Mouse (Mus musculus) forebrain, embryonic 12.5 days (tissue): ENCODE data around the gene Gsk3b. TPM values are rescaled to one million over a fixed set of nuclear protein-coding genes. Genes with fewer than 3 reads are reported as not detected.
"Not testable (repeated sequence)": the region's sequence is repeated elsewhere in the genome, so short reads cannot be mapped to it uniquely, and the experiment has no call there.

Experiments
- ATAC-seq: fragments of 200-750 bp; cut with Nextera tagmentation; 2 replicates; pipeline ENCODE4 v1.8.0; 2017; ENCODE audit warnings: moderate TSS enrichment; ENCODE audit not compliant: low FRiP score
- H3K27ac ChIP-seq: fragments of 300-500 bp; sonication (generic); 2 replicates; pipeline ENCODE4 v1.5.1; 2016; ENCODE audit warnings: mild to moderate bottlenecking
- H3K27me3 ChIP-seq: fragments of 300-500 bp; sonication (generic); 2 replicates; pipeline ENCODE4 v1.6.1; 2016; ENCODE audit warnings: mild to moderate bottlenecking
- H3K36me3 ChIP-seq: fragments of 300-500 bp; sonication (generic); replicated peaks from 2 replicates; pipeline ENCODE4 v1.6.1; 2016; ENCODE audit warnings: mild to moderate bottlenecking
- H3K4me1 ChIP-seq: fragments of 300-500 bp; sonication (generic); 2 replicates; pipeline ENCODE4 v1.6.1; 2016
- H3K4me2 ChIP-seq: fragments of 300-500 bp; sonication (generic); 2 replicates; pipeline ENCODE4 v1.6.1; 2016; ENCODE audit warnings: mild to moderate bottlenecking, moderate library complexity
- H3K4me3 ChIP-seq: fragments of 300-500 bp; sonication (generic); replicated peaks from 2 replicates; pipeline ENCODE4 v1.5.1; 2016; ENCODE audit warnings: mild to moderate bottlenecking
- H3K9ac ChIP-seq: fragments of 300-500 bp; sonication (generic); 2 replicates; pipeline ENCODE4 v1.6.1; 2016; ENCODE audit warnings: mild to moderate bottlenecking
- H3K9me3 ChIP-seq: fragments of 300-500 bp; sonication (generic); 2 replicates; pipeline ENCODE4 v1.6.1; 2016
- WGBS: fragments of 180-500 bp; shearing (Covaris S2); methylation state at CpG from one replicate; pipeline ENCODE4 v1.1.7; 2016; 5-methylcytosine and 5-hydroxymethylcytosine counted together
- polyA plus RNA-seq: library from polyadenylated mRNA; unstranded; fragments of >200 nt; fragmentation: Nextera tagmentation; extraction: Ambion mirVana; gene quantifications from 2 replicates; pipeline ENCODE4 v1.2.1, GENCODE M21; 2016

The Gsk3b gene
- polyA plus RNA-seq, 1 experiment from 2014 or later = 116 TPM

DNA sequence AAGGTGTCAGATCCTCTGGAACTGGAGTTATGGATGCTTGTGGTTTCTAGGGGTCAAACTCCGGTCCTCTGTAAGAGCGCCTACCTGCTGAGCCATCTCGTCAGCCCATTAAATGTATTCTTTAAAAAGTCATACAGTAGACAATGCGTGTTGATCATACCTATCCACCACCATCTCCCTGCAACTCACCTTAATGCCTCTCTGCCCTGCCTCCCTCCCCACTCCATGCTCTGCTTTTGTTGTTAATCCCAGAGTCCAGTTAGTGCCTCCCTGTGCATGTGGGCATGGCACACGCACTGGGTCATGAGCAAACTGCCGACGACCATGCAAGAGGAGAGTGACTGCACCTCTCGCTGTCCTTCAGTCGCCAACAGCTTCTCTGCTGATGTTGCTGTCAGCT lies 21.2 kb downstream of the Gsk3b start:
- peaks cover 18% of the 10 kb centered on the region for H3K36me3 ChIP-seq
- 88% methylated on average over 9 of the region's 9 CpGs for WGBS
- no peaks in the 10 kb centered on the region for H3K27me3 ChIP-seq
- H3K4me2 ChIP-seq = no peak overlapping the region
- no peak overlapping the region for H3K4me3 ChIP-seq
- no peak overlapping the region for H3K9ac ChIP-seq
- ATAC-seq = no peak
- H3K9me3 ChIP-seq = no peaks in the 10 kb centered on the region
- H3K27ac ChIP-seq = no peak overlapping the region
- peaks cover 7% of the 10 kb centered on the region; the same call in 1 of the 2 replicates for H3K4me1 ChIP-seq

DNA sequence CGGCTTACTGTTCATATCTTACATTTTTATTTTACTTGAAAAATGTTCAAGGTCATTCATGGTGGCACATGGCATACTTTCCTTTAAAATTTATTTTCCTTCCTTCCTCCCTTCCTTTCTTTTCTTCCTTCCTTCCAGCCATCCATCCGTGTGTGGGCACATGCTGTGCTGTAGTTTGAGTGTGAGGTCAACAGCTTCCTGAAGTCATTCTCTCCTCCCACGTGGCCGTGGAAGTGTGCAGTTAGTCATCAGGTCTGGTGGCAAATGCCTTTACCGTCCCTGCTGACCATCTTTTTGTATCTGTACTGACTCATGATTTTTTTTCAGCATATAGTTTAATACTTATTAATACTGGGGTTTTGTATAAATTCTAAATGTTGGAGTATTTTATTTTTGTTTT lies 21.8 kb downstream of the Gsk3b start:
- Histone ChIP-seq H3K27ac (no peak overlapping the region), H3K27me3 (no peaks in the 10 kb centered on the region), H3K4me3 (no peak overlapping the region), H3K4me2 (no peak overlapping the region), H3K4me1 (peaks cover 5% of the 10 kb centered on the region; the same call in 1 of the 2 replicates), H3K9ac (no peak overlapping the region), H3K36me3 (peaks cover 18% of the 10 kb centered on the region), H3K9me3 (no peaks in the 10 kb centered on the region)
- no peak for ATAC-seq
- 82% methylated on average over 5 of the region's 5 CpGs for WGBS

DNA sequence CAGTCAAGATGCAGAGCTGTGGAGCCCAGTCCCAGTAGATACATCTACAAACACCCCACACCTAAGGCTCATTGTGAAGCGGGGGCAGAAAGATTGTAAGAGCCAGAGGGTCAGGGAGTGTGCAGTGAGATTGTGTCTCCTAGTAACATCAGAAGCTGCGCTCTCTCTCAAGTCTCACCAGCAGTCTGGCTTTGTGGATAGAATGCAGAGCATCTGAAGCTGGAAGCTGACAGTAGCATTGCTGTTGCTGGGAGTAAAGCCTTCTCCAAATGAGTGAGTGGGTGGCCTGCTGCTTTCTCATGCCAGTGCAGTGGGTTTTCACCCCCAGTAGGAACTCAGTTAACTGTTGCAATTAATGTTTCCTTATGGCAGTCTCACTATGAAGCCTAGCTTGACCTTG lies 25.3 kb downstream of the Gsk3b start:
- H3K36me3 ChIP-seq = peaks cover 10% of the 10 kb centered on the region
- WGBS = 94% methylated on average over 2 of the region's 2 CpGs
- no peak for ATAC-seq

DNA sequence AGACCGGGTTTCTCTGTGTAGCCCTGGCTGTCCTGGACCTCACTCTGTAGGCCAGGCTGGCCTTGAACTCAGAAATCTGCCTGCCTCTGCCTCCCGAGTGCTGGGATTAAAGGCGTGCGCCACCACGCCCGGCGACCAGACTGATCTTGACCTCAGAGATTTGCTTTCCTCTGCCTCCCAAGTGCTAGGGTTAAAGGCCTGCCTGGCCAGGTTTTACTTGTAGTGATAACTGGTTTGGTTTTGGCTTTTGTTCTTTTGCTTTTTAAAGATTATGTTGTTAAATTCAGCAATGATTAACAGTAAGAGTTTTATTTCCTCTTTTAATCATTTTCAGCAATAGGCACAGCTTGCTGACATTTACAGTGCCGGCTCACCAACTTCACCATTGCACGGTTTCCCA lies 29.1 kb downstream of the Gsk3b start:
- H3K4me3 ChIP-seq, H3K9me3 ChIP-seq, H3K27me3 ChIP-seq, H3K27ac ChIP-seq, H3K4me1 ChIP-seq, H3K4me2 ChIP-seq, ATAC-seq, H3K9ac ChIP-seq: not testable (repeated sequence)
- H3K36me3 ChIP-seq = peaks cover 12% of the 10 kb centered on the region
- 93% methylated on average over 9 of the region's 9 CpGs for WGBS

More for the DNA sequence above, 25.3 kb downstream of the Gsk3b start:
- Histone ChIP-seq H3K9me3 (no peaks in the 10 kb centered on the region), H3K4me3 (no peak overlapping the region), H3K4me1 (peaks cover 4% of the 10 kb centered on the region; the same call in 1 of the 2 replicates), H3K4me2 (no peak overlapping the region), H3K27me3 (no peaks in the 10 kb centered on the region), H3K27ac (no peak overlapping the region), H3K9ac (no peak overlapping the region)

DNA sequence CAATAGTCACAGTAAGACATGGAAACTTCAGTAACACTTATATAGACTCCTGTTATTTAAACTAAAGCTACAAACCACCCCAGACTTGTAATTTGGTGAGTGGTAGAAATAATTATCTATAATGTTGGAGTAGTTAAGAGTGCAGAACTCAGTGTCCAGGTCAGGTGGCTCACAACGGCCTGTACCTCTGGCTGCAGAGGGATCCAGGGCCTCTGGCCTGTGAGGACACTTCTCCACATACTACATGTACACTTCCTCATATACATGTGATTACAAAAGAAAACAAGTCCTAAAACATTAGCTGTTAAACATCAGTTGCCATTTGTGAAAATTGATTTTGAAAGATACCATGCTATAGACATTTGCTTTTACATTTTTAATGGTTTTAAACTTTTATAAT lies 29.9 kb downstream of the Gsk3b start:
- ATAC-seq = no peak
- Histone ChIP-seq H3K4me2 (no peak overlapping the region), H3K27me3 (no peaks in the 10 kb centered on the region), H3K9me3 (no peaks in the 10 kb centered on the region), H3K27ac (no peak overlapping the region), H3K36me3 (peaks cover 12% of the 10 kb centered on the region), H3K4me1 (peaks cover 6% of the 10 kb centered on the region), H3K9ac (no peak overlapping the region), H3K4me3 (no peak overlapping the region)
- WGBS = 96% methylated on average over 1 of the region's 1 CpGs

DNA sequence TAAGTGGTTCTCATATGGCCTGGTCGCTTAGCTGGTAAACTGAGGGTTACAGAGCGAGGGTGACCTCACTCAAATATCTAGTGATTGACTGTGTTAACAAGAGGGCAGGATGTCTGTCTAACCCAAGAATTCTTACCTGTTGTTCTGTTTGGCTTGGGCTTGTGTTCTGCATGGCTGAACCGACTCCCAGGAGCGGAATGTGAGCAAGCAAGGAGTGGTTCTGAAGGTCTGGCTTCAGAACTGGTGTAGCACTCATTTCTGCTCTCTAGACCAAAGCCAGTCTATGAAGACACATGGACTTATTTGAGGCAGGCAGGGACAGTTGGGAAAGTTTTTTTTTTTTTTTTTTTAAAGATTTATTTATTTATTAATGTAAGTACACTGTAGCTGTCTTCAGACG lies 30.5 kb downstream of the Gsk3b start:
- WGBS = 84% methylated on average over 5 of the region's 5 CpGs
- no peaks in the 10 kb centered on the region for H3K9me3 ChIP-seq
- H3K36me3 ChIP-seq = peaks cover 6% of the 10 kb centered on the region
- no peak overlapping the region for H3K9ac ChIP-seq
- H3K27me3 ChIP-seq = no peaks in the 10 kb centered on the region
- H3K4me1 ChIP-seq = peaks cover 6% of the 10 kb centered on the region
- H3K4me2 ChIP-seq = no peak overlapping the region
- H3K27ac ChIP-seq = no peak overlapping the region
- no peak overlapping the region for H3K4me3 ChIP-seq
- no peak for ATAC-seq

DNA sequence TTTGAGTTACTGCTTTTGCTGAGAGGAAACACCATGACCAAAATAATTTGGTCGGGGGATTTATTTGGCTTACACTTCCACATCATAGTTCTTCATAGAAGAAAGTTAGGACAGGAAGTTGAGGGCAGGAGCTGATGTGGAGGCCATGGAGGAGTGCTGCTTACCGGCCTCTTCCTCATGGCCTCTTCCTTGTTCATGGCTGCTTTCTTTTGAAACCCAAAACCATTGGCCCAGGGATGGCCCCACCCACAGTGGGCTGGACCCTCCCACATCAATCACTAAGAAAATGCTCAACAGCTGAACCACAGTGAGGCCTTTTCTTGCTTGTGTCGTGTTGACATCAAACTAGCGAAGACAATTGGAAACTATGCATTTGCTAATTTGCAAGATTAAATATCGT lies 40.4 kb downstream of the Gsk3b start:
- Histone ChIP-seq H3K4me3 (no peak overlapping the region), H3K4me1 (peaks cover 44% of the 10 kb centered on the region), H3K4me2 (no peak overlapping the region), H3K9me3 (no peaks in the 10 kb centered on the region), H3K36me3 (no peaks in the 10 kb centered on the region), H3K27me3 (no peaks in the 10 kb centered on the region), H3K27ac (no peak overlapping the region), H3K9ac (no peak overlapping the region)
- WGBS = 81% methylated on average over 5 of the region's 5 CpGs
- 0 out of 2 replicates have a peak, but pooled peaks have one; percentile 46 for ATAC-seq

DNA sequence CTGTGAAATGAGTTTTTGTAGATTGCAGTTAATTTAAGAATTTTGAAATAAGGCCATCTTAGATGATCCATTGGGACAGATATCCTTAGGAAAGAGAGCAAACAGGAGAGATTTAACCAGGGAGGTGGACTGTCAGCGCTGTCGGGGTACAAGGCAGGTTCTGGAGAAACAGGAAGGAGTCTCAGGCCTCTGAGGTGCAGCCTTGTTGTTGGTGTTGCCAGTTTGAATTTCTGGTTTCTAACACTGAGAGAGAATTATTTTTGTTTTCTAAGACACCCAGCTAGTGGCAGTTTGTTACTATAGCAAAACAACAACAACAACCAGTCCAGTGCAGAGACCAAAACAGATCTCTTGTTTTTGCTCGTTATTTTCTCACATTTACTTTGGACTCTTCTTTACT lies 42.2 kb downstream of the Gsk3b start:
- H3K27me3 ChIP-seq = no peaks in the 10 kb centered on the region
- ATAC-seq = no peak
- no peak overlapping the region for H3K27ac ChIP-seq
- WGBS = 78% methylated on average over 3 of the region's 3 CpGs
- no peak overlapping the region for H3K9ac ChIP-seq
- H3K4me1 ChIP-seq = peaks cover 47% of the 10 kb centered on the region
- H3K36me3 ChIP-seq = no peaks in the 10 kb centered on the region
- no peak overlapping the region for H3K4me3 ChIP-seq
- no peaks in the 10 kb centered on the region for H3K9me3 ChIP-seq
- H3K4me2 ChIP-seq = no peak overlapping the region

DNA sequence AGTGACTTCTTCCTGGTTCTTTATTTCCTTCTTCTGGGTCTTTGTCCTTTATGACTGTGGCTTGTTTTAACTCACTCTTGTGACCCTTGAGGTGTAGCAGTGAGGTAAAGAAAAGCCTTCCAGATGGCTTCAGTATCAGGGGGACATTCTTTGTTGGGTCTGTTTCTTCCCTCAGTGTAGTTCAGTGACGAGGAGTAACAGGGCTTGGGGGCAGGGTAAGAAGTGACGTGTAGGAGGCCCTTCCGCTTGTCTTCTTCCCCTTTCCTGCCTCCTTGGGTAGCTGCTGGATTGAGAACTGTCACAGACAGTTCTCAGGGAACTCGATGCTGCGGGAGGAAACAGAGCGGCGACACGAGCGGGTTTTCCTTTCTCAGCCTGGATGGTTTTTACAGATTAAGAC lies 43.0 kb downstream of the Gsk3b start:
- Histone ChIP-seq H3K36me3 (no peaks in the 10 kb centered on the region), H3K4me2 (no peak overlapping the region), H3K9ac (no peak overlapping the region), H3K9me3 (no peaks in the 10 kb centered on the region), H3K4me1 (peaks cover 54% of the 10 kb centered on the region), H3K4me3 (no peak overlapping the region), H3K27ac (no peak overlapping the region), H3K27me3 (no peaks in the 10 kb centered on the region)
- 44% methylated on average over 9 of the region's 9 CpGs for WGBS
- ATAC-seq = no peak

DNA sequence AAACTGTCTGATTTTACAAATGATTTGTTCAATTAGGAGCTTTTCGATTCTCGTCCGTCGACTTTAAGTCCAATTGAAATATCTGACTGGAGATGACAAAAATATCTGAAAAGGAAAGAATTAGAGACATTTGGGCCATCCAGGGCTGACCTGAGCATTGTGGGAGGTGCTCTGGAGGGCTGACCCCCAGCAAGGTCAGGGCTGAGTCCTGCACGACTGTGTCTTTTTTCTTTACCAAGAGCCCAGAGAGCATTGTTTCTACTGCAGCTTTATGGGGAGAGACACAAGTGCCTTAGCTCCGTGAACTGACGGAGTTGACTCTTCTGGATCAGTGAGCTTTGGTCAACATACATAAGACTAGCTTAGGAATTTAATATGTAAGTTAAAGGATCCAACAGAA lies 43.4 kb downstream of the Gsk3b start:
- H3K4me2 ChIP-seq = no peak overlapping the region
- peaks cover 58% of the 10 kb centered on the region for H3K4me1 ChIP-seq
- no peak overlapping the region for H3K27ac ChIP-seq

DNA sequence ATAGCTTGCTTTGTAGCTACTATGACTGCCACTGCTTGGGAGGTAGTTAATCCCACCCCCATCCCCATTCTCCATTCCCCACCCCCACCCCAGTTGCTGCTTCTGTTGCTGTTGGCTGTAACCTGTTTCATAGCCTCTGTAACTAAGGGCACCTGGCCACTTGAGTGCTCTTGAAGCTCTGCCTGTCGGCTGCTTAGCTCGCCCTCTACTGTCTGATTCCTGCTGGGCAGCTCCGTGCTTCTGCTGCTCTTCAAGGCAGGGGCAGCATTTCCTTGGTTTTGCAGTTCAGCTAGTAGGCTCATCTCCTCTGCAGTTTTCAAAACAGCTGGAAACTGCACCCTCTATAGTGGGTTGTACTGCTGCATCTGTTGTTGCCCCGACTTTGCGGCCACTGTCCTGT lies 48.5 kb downstream of the Gsk3b start:
- no peaks in the 10 kb centered on the region for H3K36me3 ChIP-seq
- H3K9ac ChIP-seq = no peak overlapping the region
- H3K27ac ChIP-seq = 0 out of 2 replicates have a peak overlapping the region, but pooled peaks have one; percentile 56
- no peak overlapping the region for H3K4me3 ChIP-seq
- no peaks in the 10 kb centered on the region for H3K27me3 ChIP-seq
- peak; percentile 31; the same call in 1 of the 2 replicates for ATAC-seq
- no peaks in the 10 kb centered on the region for H3K9me3 ChIP-seq
- WGBS = 39% methylated on average over 5 of the region's 5 CpGs
- H3K4me1 ChIP-seq = peaks cover 43% of the 10 kb centered on the region
- H3K4me2 ChIP-seq = no peak overlapping the region

More for the DNA sequence above, 43.4 kb downstream of the Gsk3b start:
- H3K36me3 ChIP-seq = no peaks in the 10 kb centered on the region
- no peak overlapping the region for H3K9ac ChIP-seq
- WGBS = 49% methylated on average over 7 of the region's 7 CpGs
- H3K9me3 ChIP-seq = no peaks in the 10 kb centered on the region
- H3K27me3 ChIP-seq = no peaks in the 10 kb centered on the region
- no peak for ATAC-seq
- H3K4me3 ChIP-seq = no peak overlapping the region

DNA sequence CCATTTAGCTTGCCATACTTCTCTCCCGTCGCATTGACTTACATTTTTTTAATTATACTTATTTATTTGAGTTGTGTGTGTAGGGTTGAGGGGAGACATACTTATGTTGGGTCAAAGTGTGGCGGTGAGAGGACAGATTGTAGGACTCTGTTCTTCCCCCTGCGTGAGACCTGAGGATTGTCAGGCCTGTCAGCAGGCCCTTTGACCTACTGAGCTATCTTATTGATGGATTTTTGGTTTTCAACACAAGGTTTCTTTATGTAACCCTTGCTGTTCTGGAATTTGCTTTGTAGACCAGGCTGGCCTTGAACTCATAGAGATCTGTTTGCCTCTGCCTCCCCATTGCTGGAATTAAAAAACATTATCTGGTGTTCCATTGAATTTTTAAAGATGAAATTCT lies 56.1 kb downstream of the Gsk3b start:
- H3K4me2 ChIP-seq = no peak overlapping the region
- no peaks in the 10 kb centered on the region for H3K9me3 ChIP-seq
- H3K9ac ChIP-seq = no peak overlapping the region
- no peak overlapping the region for H3K27ac ChIP-seq
- H3K36me3 ChIP-seq = peaks cover 19% of the 10 kb centered on the region
- no peaks in the 10 kb centered on the region for H3K4me1 ChIP-seq
- WGBS = 95% methylated on average over 4 of the region's 4 CpGs
- no peaks in the 10 kb centered on the region for H3K27me3 ChIP-seq
- H3K4me3 ChIP-seq = no peak overlapping the region
- no peak for ATAC-seq

DNA sequence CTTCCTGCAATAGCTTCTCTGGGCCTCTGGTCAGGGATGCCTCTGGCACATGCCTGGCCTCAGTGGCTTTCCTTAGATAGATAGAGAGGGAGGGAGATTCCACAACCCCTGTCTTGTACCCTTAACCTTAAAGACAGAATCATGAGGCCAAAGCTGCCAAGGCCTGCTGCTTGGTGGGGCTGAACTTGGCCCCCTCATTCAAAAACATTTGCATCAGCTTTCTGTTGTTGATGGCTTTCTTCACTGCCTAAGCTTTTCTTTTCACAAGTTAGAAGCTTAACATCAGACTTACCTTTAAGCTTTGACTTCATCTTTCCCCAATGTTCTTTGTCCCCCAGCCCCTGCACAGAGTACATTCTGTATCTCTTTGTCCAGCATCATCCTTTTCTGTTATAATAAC lies 61.8 kb downstream of the Gsk3b start:
- peaks cover 22% of the 10 kb centered on the region for H3K36me3 ChIP-seq
- no peak overlapping the region for H3K9ac ChIP-seq
- no peaks in the 10 kb centered on the region for H3K27me3 ChIP-seq
- no peaks in the 10 kb centered on the region for H3K9me3 ChIP-seq
- H3K4me3 ChIP-seq = no peak overlapping the region
- no peak for ATAC-seq
- H3K4me1 ChIP-seq = no peaks in the 10 kb centered on the region
- H3K4me2 ChIP-seq = no peak overlapping the region
- no peak overlapping the region for H3K27ac ChIP-seq
